Mouse (Mus musculus) brain, embryonic 18.5 days (tissue): ENCODE measurements around the gene Cuedc1.

Experiments
- DNase-seq: peaks from one replicate; pipeline ENCODE4 v3.0.0-alpha.2; 2012; ENCODE audit warnings: low read depth, low spot score

The Cuedc1 gene

GRCm38 (mm10) chr11:88240736-88241353, 143.0 kb downstream of the Cuedc1 start:
- DNase-seq, result no peak

- DNase-seq, result no peak
These were observed 143.8 kb downstream of the Cuedc1 start for GRCm38 (mm10) chr11:88241468-88242301.
